Mouse (Mus musculus) limb, embryonic 13.5 days (tissue): ENCODE data around the gene Gm10837. TPM values are rescaled to one million over a fixed set of nuclear protein-coding genes. Genes with fewer than 3 reads are reported as not detected.

Experiments used
- ATAC-seq: fragments of 200-750 bp; cut with Nextera tagmentation; 2 replicates; pipeline ENCODE4 v1.8.0; 2017; ENCODE audit warnings: low read depth, moderate number of reproducible peaks, moderate TSS enrichment; ENCODE audit not compliant: low FRiP score
- H3K27ac ChIP-seq: fragments of 300-500 bp; sonication (generic); 2 replicates; pipeline ENCODE4 v1.5.1; 2015; ENCODE audit warnings: inconsistent platforms, mild to moderate bottlenecking, moderate library complexity
- H3K27me3 ChIP-seq: fragments of 300-500 bp; sonication (generic); 2 replicates; pipeline ENCODE4 v1.6.1; 2015; ENCODE audit warnings: mild to moderate bottlenecking, inconsistent platforms
- H3K36me3 ChIP-seq: fragments of 300-500 bp; sonication (generic); 2 replicates; pipeline ENCODE4 v1.6.1; 2015; ENCODE audit warnings: inconsistent platforms, mild to moderate bottlenecking, moderate library complexity
- H3K4me1 ChIP-seq: fragments of 300-500 bp; sonication (generic); 2 replicates; pipeline ENCODE4 v1.6.1; 2015; ENCODE audit warnings: inconsistent platforms
- H3K4me2 ChIP-seq: fragments of 300-500 bp; sonication (generic); replicated peaks from 2 replicates; pipeline ENCODE4 v1.6.1; 2015; ENCODE audit warnings: inconsistent platforms, mild to moderate bottlenecking, moderate library complexity
- H3K4me3 ChIP-seq: fragments of 300-500 bp; sonication (generic); 2 replicates; pipeline ENCODE4 v1.5.1; 2015; ENCODE audit warnings: moderate library complexity, mild to moderate bottlenecking, inconsistent platforms
- H3K9ac ChIP-seq: fragments of 300-500 bp; sonication (generic); 2 replicates; pipeline ENCODE4 v1.6.1; 2015; ENCODE audit warnings: mild to moderate bottlenecking, inconsistent platforms
- H3K9me3 ChIP-seq: fragments of 300-500 bp; sonication (generic); 2 replicates; pipeline ENCODE4 v1.6.1; 2016; ENCODE audit warnings: inconsistent platforms
- WGBS: fragments of 180-500 bp; shearing (Covaris S2); methylation state at CpG from one replicate; pipeline ENCODE4 v1.1.7; 2015; 5-methylcytosine and 5-hydroxymethylcytosine counted together
- polyA plus RNA-seq: library from polyadenylated mRNA; unstranded; fragments of >200 nt; fragmentation: Nextera tagmentation; extraction: Ambion mirVana; gene quantifications from 2 replicates; pipeline ENCODE4 v1.2.1, GENCODE M21; 2015

The Gm10837 gene
- polyA plus RNA-seq: not detected in 2 replicates

DNA sequence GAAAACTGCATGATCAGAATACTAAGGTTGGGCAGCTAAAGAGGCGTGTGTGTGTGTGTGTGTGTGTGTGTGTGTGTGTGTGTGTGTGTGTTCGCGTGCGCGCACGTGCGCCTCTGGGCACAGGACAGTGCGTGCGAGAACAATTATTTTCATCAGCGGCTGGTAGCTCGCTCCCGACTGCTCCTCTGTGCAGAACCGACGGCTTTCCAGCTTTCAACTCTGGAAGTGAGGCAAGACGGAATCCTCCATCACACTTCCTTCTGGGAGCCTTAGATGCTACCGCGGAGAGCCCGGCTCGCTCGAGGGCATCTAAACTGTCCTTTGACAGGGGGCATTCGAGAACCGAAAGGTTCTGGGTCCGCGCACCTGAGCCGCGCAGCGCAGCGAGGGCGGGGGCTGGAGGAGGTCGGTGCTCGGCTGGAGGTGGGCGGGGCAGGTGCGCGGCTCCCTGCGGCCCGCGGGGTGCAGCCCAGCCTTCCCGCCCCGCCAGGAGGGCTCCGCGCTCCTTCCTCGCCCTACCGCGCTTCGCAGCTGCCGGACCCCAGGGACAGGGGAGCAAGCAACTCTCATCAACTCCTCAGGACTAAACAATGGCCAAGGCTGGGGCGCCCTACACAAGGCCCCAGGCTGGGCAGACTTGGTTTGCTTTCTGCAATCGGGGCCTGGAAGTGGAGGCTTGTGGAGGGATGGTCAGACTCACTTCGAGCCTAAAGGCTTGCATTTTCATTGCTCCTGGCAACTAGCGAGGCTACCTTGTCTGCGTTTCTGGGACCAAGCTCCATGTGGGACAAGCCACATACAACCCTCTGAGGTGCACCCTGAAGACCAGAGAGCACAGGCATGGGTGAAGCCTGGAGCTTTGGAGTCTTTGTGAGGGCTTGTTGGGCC lies at the start of gene Gm10837:
Gene Gm10837, plus strand, starts transcription at position 146 of the 888 bp plus-strand sequence.
- H3K4me1 ChIP-seq: peaks cover 12% of the 10 kb centered on the region
- H3K9ac ChIP-seq: peak within 1 kb of the TSS; percentile 55
- no peak within 1 kb of the TSS for H3K27ac ChIP-seq
- 1% methylated on average over 48 of the region's 51 CpGs for WGBS
- H3K9me3 ChIP-seq: no peaks in the 10 kb centered on the region
- H3K4me2 ChIP-seq: peak within 1 kb of the TSS; percentile 71
- H3K36me3 ChIP-seq: no peaks in the 10 kb centered on the region
- H3K4me3 ChIP-seq: peak within 1 kb of the TSS; percentile 43
- peaks cover 53% of the 10 kb centered on the region for H3K27me3 ChIP-seq
- ATAC-seq: peak; percentile 64; the same call in 1 of the 2 replicates

DNA sequence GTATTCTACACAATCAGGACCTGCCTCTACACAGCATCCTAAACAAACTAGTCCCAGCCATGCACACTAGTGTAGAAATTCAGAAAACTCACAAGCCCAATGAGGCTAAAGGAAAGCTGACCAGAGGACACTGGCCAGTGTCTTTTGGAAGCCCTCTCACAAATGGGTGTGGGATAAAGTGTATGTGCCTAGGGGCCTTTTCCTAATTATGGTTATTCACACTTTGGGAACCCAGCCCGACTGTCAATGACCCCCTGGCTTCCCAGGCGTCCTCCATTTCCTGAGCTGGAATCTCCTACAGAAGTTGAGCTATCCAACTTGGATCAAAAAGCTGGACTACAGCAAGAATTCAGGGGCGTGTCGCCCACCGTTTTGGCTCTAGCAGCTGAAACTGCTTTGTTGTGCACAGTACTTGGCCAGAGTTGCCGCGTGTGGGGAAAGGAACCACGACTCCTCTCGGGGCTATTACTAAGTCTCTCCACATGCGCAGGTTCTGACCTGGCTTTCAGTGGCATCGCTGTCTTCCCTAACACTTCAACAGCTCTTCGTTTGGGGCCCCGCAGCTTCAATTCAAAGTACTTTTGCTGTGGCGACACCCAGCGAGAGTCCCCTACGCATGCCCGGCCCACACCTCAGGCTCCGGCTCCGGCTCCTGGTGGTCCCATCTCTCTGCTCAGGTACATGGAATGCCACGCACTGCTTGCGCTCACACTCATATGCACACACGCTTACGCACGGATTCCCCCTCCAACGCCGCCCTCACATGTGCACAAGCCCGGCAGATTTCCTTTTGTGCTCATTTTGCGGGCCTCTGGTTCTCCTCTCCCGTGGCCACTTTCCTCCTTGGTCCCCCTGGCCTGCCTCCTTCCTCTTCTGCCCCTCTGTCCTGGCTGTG lies 40.5 kb upstream of the Gm10837 start:
- peak overlapping the region; percentile 52 for H3K4me3 ChIP-seq
- peak overlapping the region; percentile 91 for H3K4me2 ChIP-seq
- no peaks in the 10 kb centered on the region for H3K36me3 ChIP-seq
- H3K9ac ChIP-seq: peak overlapping the region; percentile 69
- 4% methylated on average over 29 of the region's 29 CpGs for WGBS
- peaks cover 96% of the 10 kb centered on the region for H3K27me3 ChIP-seq
- H3K27ac ChIP-seq: no peak overlapping the region
- no peaks in the 10 kb centered on the region for H3K9me3 ChIP-seq
- ATAC-seq: no peak
- peaks cover 40% of the 10 kb centered on the region for H3K4me1 ChIP-seq

DNA sequence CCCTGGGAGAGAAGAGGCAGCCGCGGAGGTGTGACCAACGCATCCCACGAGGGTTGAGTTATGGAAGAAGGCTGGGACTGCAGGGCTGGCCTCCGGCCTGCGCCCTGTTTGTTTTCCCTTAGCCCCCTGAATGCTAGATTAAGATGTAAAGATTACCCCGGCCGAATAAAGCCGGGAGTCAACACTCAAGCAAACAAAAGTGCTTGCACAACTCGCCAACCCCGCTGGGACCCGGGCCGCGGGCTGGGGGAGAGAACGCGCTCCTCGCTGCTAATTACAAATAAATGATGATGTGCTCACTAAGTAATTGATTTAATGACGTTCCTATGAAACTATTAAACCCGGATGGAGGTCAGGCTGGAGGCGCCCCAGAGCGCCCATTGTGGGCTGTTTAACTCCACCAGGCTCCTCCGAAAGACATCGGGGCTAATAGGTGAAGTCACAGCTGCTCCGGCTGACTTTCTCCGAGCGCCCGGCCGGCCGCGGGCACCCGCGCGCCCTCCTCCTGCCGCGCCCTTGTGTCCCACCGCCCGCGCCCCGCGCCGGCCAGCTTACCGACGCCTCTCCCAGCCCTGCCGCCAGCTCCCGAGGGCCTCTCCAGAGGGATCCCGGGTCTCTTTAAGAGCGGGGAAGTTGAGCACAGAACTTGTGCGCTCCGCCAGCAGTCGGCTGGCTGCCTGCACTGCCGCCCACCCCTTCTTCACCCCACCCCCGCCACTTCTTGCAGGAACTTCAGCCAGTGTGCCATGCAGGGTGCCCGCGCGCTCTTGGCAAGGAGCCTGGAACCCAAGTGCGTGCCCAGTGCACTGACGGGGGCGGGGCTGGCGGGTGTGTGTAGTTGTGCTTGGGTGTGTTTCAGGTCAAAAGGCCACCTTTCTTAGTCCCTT lies 39.6 kb upstream of the Gm10837 start, which contains the start of gene Gm5089:
Gene Gm5089, minus strand, starts transcription at position 620 of the 887 bp plus-strand sequence.
- ATAC-seq: peak; percentile 55
- Histone ChIP-seq H3K27ac (no peak within 1 kb of the TSS), H3K9me3 (no peaks in the 10 kb centered on the region), H3K9ac (peak within 1 kb of the TSS; percentile 69), H3K27me3 (peaks cover 96% of the 10 kb centered on the region), H3K36me3 (no peaks in the 10 kb centered on the region), H3K4me3 (peak within 1 kb of the TSS; percentile 52), H3K4me1 (peaks cover 40% of the 10 kb centered on the region), H3K4me2 (peak within 1 kb of the TSS; percentile 91)
- 1% methylated on average over 59 of the region's 59 CpGs for WGBS

DNA sequence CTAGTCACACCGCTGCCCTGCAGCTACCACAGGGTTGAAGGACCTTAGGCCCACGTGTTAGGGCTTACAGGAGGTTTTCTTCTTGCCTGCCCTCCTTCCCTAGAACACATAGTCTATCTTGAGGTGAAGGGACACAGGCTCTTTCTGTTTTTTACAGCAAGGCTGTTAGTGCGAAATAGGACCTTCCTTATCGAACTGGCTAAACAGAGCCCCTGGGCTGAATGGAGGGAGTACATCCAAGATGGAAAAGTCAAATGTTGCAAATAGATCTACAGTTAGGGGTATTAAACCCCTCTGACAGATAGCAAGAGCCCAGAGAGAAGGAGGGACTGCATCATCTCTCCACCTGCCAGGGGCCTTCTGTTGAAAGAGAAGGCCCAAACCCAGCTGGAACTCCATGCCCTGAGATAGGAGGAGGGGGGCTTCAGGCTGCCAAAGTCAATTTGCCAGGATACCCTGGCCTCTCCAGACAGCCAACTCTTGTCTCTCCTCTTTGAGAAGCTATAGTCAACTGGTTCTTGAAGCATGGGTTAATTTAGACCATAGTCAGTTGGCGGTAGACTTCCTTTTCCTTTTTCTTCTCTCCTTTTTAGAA lies 38.7 kb upstream of the Gm10837 start:
- peaks cover 40% of the 10 kb centered on the region for H3K4me1 ChIP-seq
- 63% methylated on average over 5 of the region's 5 CpGs for WGBS
- H3K4me2 ChIP-seq: peak overlapping the region; percentile 91
- no peaks in the 10 kb centered on the region for H3K9me3 ChIP-seq
- H3K4me3 ChIP-seq: peak overlapping the region; percentile 52
- no peak overlapping the region for H3K27ac ChIP-seq
- no peak overlapping the region for H3K9ac ChIP-seq
- no peaks in the 10 kb centered on the region for H3K36me3 ChIP-seq
- no peak for ATAC-seq
- peaks cover 91% of the 10 kb centered on the region for H3K27me3 ChIP-seq

DNA sequence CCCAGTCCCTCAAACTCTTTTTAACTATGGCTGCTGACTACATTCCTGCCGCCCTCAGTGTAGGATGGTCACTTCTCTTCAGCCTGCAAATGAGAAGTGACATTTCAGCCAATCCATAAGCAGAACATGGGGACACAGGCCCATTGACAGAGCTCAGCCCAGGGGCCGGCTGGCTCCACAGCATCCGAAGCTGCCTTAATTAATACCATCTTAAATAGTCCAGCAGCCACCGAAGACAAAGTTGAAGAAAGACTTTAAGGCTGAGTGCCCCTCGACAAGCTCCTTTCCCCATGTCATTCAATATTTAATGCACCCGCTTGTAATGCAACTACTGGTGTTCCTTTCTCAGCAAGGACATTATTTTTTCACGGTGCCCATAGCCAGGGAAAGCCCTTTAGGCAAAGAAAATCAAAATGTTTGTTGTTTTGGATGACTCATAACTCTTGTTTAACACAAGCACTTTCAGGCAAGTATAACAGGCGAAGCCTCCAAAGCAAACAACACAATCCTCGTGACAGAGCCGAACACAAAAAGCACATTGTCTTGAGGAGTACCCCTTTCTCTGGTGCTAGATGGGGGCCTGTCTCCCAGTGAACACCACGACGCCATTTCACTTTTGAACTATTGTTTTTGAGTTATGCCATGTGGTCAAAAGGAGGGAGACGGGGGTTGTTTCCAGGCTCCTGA lies 37.5 kb upstream of the Gm10837 start:
- Histone ChIP-seq H3K27ac (no peak overlapping the region), H3K36me3 (no peaks in the 10 kb centered on the region), H3K9me3 (no peaks in the 10 kb centered on the region), H3K27me3 (peaks cover 79% of the 10 kb centered on the region), H3K9ac (no peak overlapping the region), H3K4me1 (peaks cover 40% of the 10 kb centered on the region), H3K4me2 (peak overlapping the region; percentile 63), H3K4me3 (peak overlapping the region; percentile 34)
- no peak for ATAC-seq
- WGBS: 21% methylated on average over 13 of the region's 13 CpGs

DNA sequence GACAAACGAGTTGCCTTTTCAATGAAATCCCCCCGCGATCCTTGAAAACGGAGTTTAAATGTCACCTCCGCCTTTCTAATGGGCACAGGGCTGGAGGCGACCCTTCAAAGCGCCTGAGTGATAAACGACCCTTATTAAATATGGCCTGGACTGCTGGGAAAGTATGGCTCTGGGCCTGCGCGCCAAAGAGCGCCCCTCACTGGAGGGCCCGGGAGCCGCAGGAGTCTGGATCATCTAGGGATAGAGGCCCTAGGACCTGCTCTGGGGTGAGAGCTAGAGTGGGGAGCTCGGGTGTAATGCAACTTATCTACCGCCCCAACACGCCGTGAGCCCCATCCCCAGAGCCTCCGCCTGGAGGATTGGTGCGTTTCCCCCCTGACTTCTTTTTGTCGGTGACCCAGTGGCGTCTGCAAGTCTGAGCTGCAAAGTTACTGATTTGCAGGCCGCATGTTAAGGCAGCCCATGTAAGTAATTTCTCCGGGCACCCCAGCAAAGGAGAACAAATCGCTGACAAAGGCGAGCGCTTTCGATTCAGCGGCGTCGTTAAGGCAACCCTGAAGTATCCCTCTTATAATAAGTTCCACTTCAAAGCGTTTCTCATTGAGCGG lies 36.9 kb upstream of the Gm10837 start:
- H3K36me3 ChIP-seq: no peaks in the 10 kb centered on the region
- peak overlapping the region; percentile 39; the same call in 1 of the 2 replicates for H3K9ac ChIP-seq
- peak; percentile 37; the same call in 1 of the 2 replicates for ATAC-seq

DNA sequence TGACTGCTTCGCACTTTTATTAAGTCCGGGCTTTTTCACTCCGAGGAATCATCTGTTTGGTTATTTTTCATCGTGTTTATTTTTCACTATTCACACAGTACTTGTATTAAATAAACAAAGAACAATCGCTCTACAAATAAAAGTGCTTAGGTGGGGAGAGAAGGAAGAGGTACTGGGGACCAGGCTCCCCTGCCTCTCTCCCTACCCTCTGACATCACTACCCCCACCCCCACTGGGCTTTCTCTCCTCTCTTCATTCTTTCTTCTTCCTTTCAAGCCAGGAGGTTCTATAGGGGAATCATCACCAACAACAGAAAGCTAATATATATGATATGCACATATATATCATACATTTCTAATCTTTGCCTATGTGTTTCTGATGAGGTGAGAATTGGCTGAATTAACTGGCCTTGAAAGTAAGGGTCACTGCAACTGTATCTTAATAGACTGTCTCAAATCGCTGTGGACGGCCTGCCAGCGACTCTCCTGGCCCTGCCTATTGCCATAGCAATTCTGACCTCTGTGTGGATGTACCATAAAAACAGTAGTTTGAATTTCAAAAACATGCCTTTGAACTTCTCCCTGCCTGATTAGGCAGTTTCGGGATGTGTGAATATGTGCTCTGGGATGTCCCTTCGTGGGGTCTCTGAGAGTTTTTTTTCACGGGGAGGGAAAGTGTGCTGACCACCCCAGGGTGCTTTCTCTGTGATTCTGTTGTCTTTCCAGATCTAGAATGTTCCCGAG lies 36.2 kb upstream of the Gm10837 start:
- Histone ChIP-seq H3K4me1 (peaks cover 40% of the 10 kb centered on the region), H3K4me3 (peak overlapping the region; percentile 34), H3K27ac (no peak overlapping the region), H3K9me3 (no peaks in the 10 kb centered on the region), H3K9ac (no peak overlapping the region), H3K27me3 (peaks cover 66% of the 10 kb centered on the region), H3K36me3 (no peaks in the 10 kb centered on the region), H3K4me2 (peak overlapping the region; percentile 63)
- WGBS: 17% methylated on average over 12 of the region's 12 CpGs
- no peak for ATAC-seq

More for the DNA sequence above, 36.9 kb upstream of the Gm10837 start:
- H3K27ac ChIP-seq: peak overlapping the region; percentile 15; the same call in 1 of the 2 replicates
- no peaks in the 10 kb centered on the region for H3K9me3 ChIP-seq
- 4% methylated on average over 32 of the region's 32 CpGs for WGBS
- H3K27me3 ChIP-seq: peaks cover 73% of the 10 kb centered on the region
- H3K4me2 ChIP-seq: peak overlapping the region; percentile 63
- H3K4me3 ChIP-seq: peak overlapping the region; percentile 34
- H3K4me1 ChIP-seq: peaks cover 40% of the 10 kb centered on the region

DNA sequence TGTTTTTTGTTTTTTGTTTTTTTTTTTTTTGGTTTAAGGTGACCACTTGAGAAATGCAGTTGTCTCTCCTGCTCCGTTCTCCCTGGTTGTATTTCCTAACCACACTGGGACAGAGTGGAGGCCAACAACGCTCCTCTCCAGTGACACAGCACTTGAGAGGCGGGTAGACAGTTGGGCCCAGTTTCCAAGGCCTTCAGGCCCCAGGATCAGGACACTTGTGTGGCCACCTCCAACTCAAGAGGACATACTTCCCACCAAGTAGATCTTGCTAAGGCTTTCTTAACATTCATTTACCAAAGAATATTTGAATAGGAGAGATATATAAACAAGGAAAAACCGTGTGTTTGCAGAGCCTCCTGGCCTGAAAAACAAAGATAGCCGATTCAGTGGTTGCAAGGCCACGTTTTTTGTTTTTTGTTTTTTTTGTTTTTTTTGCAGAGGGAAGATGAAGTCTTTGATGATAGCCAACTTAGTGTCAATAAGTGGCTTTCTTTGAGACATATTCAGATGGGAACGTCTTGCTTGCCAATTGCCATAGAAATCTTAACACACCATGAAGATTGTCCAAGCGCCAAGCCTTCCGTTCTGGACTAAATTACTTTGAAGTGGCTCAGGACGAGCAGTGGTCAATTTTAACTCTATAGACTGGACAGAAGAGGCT lies 35.4 kb upstream of the Gm10837 start:
- 72% methylated on average over 10 of the region's 10 CpGs for WGBS
- Histone ChIP-seq H3K27ac (no peak overlapping the region), H3K9ac (no peak overlapping the region), H3K27me3 (peaks cover 61% of the 10 kb centered on the region), H3K4me3 (no peak overlapping the region), H3K9me3 (no peaks in the 10 kb centered on the region), H3K4me2 (no peak overlapping the region), H3K36me3 (no peaks in the 10 kb centered on the region), H3K4me1 (peaks cover 37% of the 10 kb centered on the region)
- ATAC-seq: no peak

DNA sequence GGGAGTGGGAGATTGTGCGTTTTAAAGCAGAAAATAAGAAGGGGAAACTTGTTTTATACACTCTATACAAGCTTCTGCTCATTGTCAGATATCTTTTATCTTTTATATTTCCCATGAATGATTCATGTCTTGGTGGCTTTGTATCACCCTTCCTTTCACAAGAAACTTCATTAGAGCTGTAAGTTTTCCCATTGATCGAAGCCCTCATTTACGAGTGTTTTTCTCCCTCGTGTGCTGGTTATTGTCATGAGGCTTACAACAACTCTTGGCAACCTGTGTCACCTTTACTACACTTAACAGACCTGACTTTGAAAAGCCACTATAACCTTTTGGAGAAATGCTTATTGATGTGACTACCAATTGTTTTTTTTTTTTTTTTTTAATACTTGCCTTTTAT lies 34.8 kb upstream of the Gm10837 start:
- peaks cover 60% of the 10 kb centered on the region for H3K27me3 ChIP-seq
- H3K4me2 ChIP-seq: no peak overlapping the region
- H3K27ac ChIP-seq: no peak overlapping the region
- no peaks in the 10 kb centered on the region for H3K9me3 ChIP-seq
- no peak overlapping the region for H3K4me3 ChIP-seq
- no peak overlapping the region for H3K9ac ChIP-seq
- WGBS: 57% methylated on average over 4 of the region's 4 CpGs
- H3K36me3 ChIP-seq: no peaks in the 10 kb centered on the region
- no peak for ATAC-seq
- H3K4me1 ChIP-seq: peaks cover 32% of the 10 kb centered on the region
